26 mouse cellular contexts compared by ENCODE assay signal in genomic region chr3:84409474-84409862, GRCm38 (mm10).
DNase-seq lines count a peak whose midpoint lies in the region; ATAC-seq and TF ChIP-seq lines count a peak whose summit lies in the region.
"Had no signal": no experiment of that assay in that cellular context is flagged by ENCODE, and none has a peak within 500 bp of the region (broad histone marks: within the 10 kb centered on the region; RNA-seq: fewer than 3 reads in every experiment).

No protein-coding gene starts in this region.

- peaks cover 42% of the 10 kb centered on the region for H3K4me1 ChIP-seq in liver, embryonic 12.5 days
- peaks cover 18% of the 10 kb centered on the region for H3K4me1 ChIP-seq in liver, postnatal 0 days (ENCODE audit: insufficient read depth)
- peaks cover 26% of the 10 kb centered on the region for H3K4me1 ChIP-seq in limb, embryonic 10.5 days
- peaks cover 4% of the 10 kb centered on the region; the same call in 1 of the 2 replicates for H3K4me1 ChIP-seq in stomach, embryonic 15.5 days

- H3K27ac ChIP-seq in liver, embryonic 12.5 days = peak overlapping the region; percentile 46
- H3K27ac ChIP-seq in liver, postnatal 0 days (ENCODE audit: low read depth) = no peak overlapping the region
- H3K27ac ChIP-seq in limb, embryonic 10.5 days = peak overlapping the region; percentile 50; the same call in 1 of the 2 replicates
- H3K27ac ChIP-seq in stomach, embryonic 15.5 days = 0 out of 2 replicates have a peak overlapping the region, but pooled peaks have one; percentile 16
- H3K27ac ChIP-seq: embryonic facial prominence, embryonic 12.5 days; forebrain, embryonic 12.5 days; gastrocnemius, adult 2 months; hindbrain, embryonic 13.5 days; left cerebral cortex, adult 2 months; midbrain, embryonic 15.5 days had no signal

- H3K79me3 ChIP-seq in C2C12 (ENCODE audit: low read depth) = no peaks in the 10 kb centered on the region

- H3K9ac ChIP-seq in liver, embryonic 12.5 days = no peak overlapping the region
- H3K9ac ChIP-seq in liver, postnatal 0 days (replicated peaks) = no peak overlapping the region
- H3K9ac ChIP-seq in stomach, embryonic 15.5 days = no peak overlapping the region
- H3K9ac ChIP-seq: embryonic facial prominence, embryonic 12.5 days; forebrain, embryonic 12.5 days; hindbrain, embryonic 13.5 days; midbrain, embryonic 15.5 days had no signal

- DNase-seq in liver, postnatal 0 days = no peak
- DNase-seq in limb, embryonic 10.5 days (ENCODE audit: low spot score) = no peak
- DNase-seq in heart, postnatal 14 days = no peak
- no peak for DNase-seq in gastrocnemius, postnatal 10 days
- DNase-seq: adrenal gland, adult 2 months; cerebellum, adult 11 months; cerebellum, adult 9-11 months; gastrocnemius, adult 2 months; kidney, adult 8-10 months; lung, adult 18-20 months; lung, postnatal 4 days; right cerebral cortex, adult 18-20 months; right cerebral cortex, postnatal 4 days; thymus, adult 2 months; thymus, postnatal 4 days had no signal

- no peak overlapping the region for H3K4me3 ChIP-seq in liver, embryonic 12.5 days
- H3K4me3 ChIP-seq in liver, postnatal 0 days (ENCODE audit: low read depth, low read length) = no peak overlapping the region
- no peak overlapping the region for H3K4me3 ChIP-seq in C2C12 (ENCODE audit: insufficient read depth, poor library complexity, severe bottlenecking)
- no peak overlapping the region for H3K4me3 ChIP-seq in limb, embryonic 10.5 days
- no peak overlapping the region for H3K4me3 ChIP-seq in stomach, embryonic 15.5 days (replicated peaks)
- H3K4me3 ChIP-seq: embryonic facial prominence, embryonic 12.5 days; forebrain, embryonic 12.5 days; gastrocnemius, adult 2 months; hindbrain, embryonic 13.5 days; left cerebral cortex, adult 2 months; midbrain, embryonic 15.5 days had no signal

- TF ChIP-seq EP300 in liver, postnatal 0 days (IDR thresholded peaks at IDR 0.05; ENCODE audit: low read depth) = no peak

- 81% methylated on average over 3 of the region's 3 CpGs for WGBS in liver, embryonic 12.5 days (ENCODE audit: insufficient replicate concordance)
- WGBS in liver, postnatal 0 days (ENCODE audit: insufficient replicate concordance) = 86% methylated on average over 3 of the region's 3 CpGs
- 90% methylated on average over 3 of the region's 3 CpGs for WGBS in limb, embryonic 10.5 days
- WGBS in stomach, embryonic 15.5 days = 76% methylated on average over 3 of the region's 3 CpGs

- no peaks in the 10 kb centered on the region for H3K9me3 ChIP-seq in liver, embryonic 12.5 days (replicated peaks)
- no peaks in the 10 kb centered on the region for H3K9me3 ChIP-seq in liver, postnatal 0 days (ENCODE audit: low read length)
- no peaks in the 10 kb centered on the region for H3K9me3 ChIP-seq in limb, embryonic 10.5 days (replicated peaks)
- H3K9me3 ChIP-seq in stomach, embryonic 15.5 days = no peaks in the 10 kb centered on the region
- H3K9me3 ChIP-seq: embryonic facial prominence, embryonic 12.5 days; forebrain, embryonic 12.5 days; G1E; hindbrain, embryonic 13.5 days; midbrain, embryonic 15.5 days had no signal

- peaks cover 8% of the 10 kb centered on the region; the same call in 1 of the 2 replicates for H3K27me3 ChIP-seq in liver, embryonic 12.5 days (replicated peaks)
- no peaks in the 10 kb centered on the region for H3K27me3 ChIP-seq in liver, postnatal 0 days (ENCODE audit: insufficient read depth, low read length)
- H3K27me3 ChIP-seq in C2C12 (ENCODE audit: control insufficient read depth, insufficient read depth, insufficient read length) = no peaks in the 10 kb centered on the region
- 0 out of 2 replicates have a peak, but pooled peaks cover 4% of the 10 kb centered on the region for H3K27me3 ChIP-seq in limb, embryonic 10.5 days (ENCODE audit: low read depth, poor library complexity, severe bottlenecking)
- no peaks in the 10 kb centered on the region for H3K27me3 ChIP-seq in stomach, embryonic 15.5 days (replicated peaks)
- H3K27me3 ChIP-seq: CH12.LX; embryonic facial prominence, embryonic 12.5 days; hindbrain, embryonic 13.5 days; midbrain, embryonic 15.5 days; Patski had no signal

- intact Hi-C loops in heart, postnatal 14 days (cut with DNase I) = no loop called here

- no peak for ATAC-seq in liver, embryonic 12.5 days
- ATAC-seq in liver, postnatal 0 days = no peak
- no peak for ATAC-seq in stomach, embryonic 15.5 days (ENCODE audit: insufficient read depth, low FRiP score, low read depth)
- ATAC-seq: midbrain, embryonic 15.5 days; Patski had no signal

- H3K36me3 ChIP-seq in liver, embryonic 12.5 days = no peaks in the 10 kb centered on the region
- no peaks in the 10 kb centered on the region for H3K36me3 ChIP-seq in liver, postnatal 0 days (replicated peaks; ENCODE audit: insufficient read depth, low read length)
- no peaks in the 10 kb centered on the region for H3K36me3 ChIP-seq in C2C12 (ENCODE audit: control insufficient read depth, insufficient read depth)
- H3K36me3 ChIP-seq in limb, embryonic 10.5 days = no peaks in the 10 kb centered on the region
- H3K36me3 ChIP-seq in stomach, embryonic 15.5 days = no peaks in the 10 kb centered on the region
- H3K36me3 ChIP-seq: embryonic facial prominence, embryonic 12.5 days; forebrain, embryonic 12.5 days; G1E; hindbrain, embryonic 13.5 days; midbrain, embryonic 15.5 days had no signal

- H3K79me2 ChIP-seq in C2C12 (ENCODE audit: control insufficient read depth, insufficient read depth) = no peaks in the 10 kb centered on the region

- no peak for TF ChIP-seq CTCF in liver, postnatal 0 days (IDR thresholded peaks at IDR 0.05; ENCODE audit: low read depth)
- TF ChIP-seq CTCF in C2C12 (IDR thresholded peaks at IDR 0.05; ENCODE audit: control insufficient read depth, insufficient read depth, insufficient read length) = no peak

- H3ac ChIP-seq in C2C12 (ENCODE audit: control insufficient read depth, insufficient read length, low read depth) = no peak overlapping the region

- H3K4me2 ChIP-seq in liver, embryonic 12.5 days = no peak overlapping the region
- H3K4me2 ChIP-seq in liver, postnatal 0 days (ENCODE audit: low read depth, low read length) = no peak overlapping the region
- H3K4me2 ChIP-seq in stomach, embryonic 15.5 days = no peak overlapping the region
- H3K4me2 ChIP-seq: embryonic facial prominence, embryonic 12.5 days; forebrain, embryonic 12.5 days; hindbrain, embryonic 13.5 days; midbrain, embryonic 15.5 days had no signal

TF ChIP-seq in C2C12, 6 proteins besides CTCF, POLR2A, EP300 and RAD21:
- TF ChIP-seq MYOG (IDR thresholded peaks at IDR 0.05; ENCODE audit: control insufficient read depth, extremely low read depth, insufficient read length) (no peak), MYOD1 (IDR thresholded peaks at IDR 0.05; ENCODE audit: control insufficient read depth, insufficient read length, low read depth) (peak; percentile 16)
